Mouse (Mus musculus): Measurements from ENCODE around the gene Mrgprx1. TPM values are rescaled to one million over a fixed set of nuclear protein-coding genes. Genes with fewer than 3 reads are reported as not detected.
A peak's percentile ranks its signal among the peaks of the same experiment; 100 is the strongest.

The Mrgprx1 gene
- total RNA-seq (2014; fragmentation: Nextera tagmentation): not detected in 2 replicates
- total RNA-seq (2017): not detected in 2 replicates

DNA sequence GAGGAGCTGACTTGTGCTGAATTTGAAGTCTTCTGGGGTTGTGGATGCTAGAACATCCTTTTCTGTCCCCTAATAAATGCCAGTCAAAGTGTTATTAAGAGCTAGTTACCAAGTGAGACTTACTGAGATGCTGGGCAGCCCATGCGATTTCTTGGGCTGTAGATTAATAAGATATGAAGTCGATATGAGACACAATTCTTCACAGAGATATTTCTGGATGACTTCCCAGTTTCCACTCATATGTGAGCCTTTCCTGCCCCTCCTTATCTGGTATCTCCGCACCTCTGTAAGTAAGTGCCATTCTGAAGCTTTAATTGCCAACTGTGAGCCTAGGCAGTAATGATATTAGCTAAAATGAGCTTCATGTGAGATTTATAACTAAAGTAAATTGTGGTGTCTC, at the start of gene Mrgprx1:
Gene Mrgprx1, minus strand, starts transcription at position 101 of the 400 bp plus-strand sequence.
- no peak for ATAC-seq (replicated peaks; ENCODE audit: low FRiP score, low TSS enrichment, poor library complexity, severe bottlenecking)

DNA sequence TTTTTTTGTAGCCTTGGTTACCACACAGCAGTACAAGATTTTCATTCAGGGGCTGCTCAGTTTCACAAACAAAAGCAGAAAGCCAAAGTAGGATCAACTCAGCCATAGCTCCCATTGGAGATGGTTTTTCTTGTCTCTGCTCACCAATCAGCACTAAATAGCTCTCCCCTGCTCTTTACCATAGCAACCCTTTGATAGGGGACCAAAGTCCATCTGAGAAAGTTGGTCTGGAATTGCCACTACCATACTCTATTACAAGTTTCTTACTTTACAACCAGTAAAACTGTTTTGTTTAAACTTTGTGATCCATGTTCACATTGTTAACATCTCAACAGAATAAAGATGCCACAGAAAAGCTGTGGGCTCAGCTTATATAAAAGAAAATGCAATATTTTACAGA, 48.1 kb upstream of the Mrgprx1 start:
- no peak for ATAC-seq (replicated peaks; ENCODE audit: low FRiP score, low TSS enrichment, poor library complexity, severe bottlenecking)

DNA sequence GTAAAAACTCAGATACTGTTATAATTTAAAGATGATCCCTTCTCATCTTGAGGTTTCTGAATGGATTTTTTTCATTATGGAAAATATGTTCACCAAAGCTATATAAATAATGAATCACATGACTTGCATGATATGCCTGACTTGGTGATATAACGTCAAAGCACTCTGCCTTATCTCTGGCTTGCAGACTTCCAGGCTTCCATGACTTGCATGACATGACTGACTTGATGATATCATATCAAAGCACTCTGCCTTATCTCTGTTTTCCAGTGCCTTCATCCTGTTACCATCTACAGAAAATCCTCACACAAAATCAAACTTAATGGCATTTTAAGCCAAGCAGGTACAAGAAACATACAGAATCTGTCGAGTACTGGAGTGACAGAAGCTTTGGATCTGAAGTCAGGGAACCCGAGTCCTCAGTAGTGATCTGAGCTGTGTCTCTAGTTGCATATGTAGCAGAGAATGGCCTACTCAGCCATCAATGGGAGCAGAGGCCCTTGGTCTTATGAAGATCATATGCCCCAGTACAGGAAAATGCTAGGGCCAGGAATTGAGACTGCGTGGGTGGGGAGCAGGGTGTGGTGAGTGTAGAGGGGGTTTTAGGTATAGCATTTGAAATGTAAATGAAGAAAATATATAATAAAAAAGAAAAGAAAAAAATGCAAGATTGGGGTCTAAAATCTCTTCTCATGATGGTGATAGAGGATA, 19.2 kb upstream of the Mrgprx1 start:
- 0 out of 2 replicates have a peak, but pooled peaks have one; percentile 57 for ATAC-seq (replicated peaks; ENCODE audit: low FRiP score, low TSS enrichment, poor library complexity, severe bottlenecking)

DNA sequence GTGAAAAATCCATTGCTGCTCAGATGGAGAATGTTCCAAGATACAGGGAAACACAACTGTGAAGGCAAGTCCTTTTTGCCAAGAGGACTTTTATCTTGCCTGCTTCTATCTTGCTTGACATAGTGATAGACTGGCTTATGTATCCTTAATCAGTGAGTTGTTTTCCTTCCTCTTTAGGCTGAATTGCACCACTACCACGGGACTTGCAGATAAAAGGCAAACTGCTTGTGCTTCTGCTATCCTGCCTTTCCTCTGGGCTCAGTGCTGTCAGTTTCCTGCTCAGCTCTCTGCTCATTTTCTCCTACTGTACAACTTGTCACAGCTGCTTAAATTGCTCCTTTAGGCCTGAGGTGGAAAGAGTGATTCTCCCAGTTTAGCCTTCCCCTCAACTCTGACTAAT, 16.6 kb upstream of the Mrgprx1 start:
- ATAC-seq (replicated peaks; ENCODE audit: low FRiP score, low TSS enrichment, poor library complexity, severe bottlenecking): no peak

DNA sequence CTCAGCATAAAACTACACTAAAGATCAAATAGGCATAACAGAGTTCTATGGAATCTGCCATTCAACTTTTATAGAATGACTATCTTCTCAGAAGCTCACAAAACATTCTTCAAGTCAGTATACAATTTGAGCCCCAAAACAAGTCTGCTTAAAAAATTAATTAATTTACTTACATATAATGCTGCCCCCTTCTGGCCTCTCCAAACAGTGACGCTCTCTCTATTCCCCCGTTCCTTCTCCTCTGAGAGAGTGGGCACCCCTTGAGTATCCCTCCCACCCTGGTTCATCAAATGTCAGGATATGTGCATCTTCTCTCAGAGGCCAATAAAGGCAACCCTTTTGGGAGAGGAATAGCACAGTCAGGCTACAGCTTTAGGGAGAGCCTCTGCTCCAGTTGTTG, 9.5 kb downstream of the Mrgprx1 start:
- no peak for ATAC-seq (replicated peaks; ENCODE audit: low FRiP score, low TSS enrichment, poor library complexity, severe bottlenecking)

DNA sequence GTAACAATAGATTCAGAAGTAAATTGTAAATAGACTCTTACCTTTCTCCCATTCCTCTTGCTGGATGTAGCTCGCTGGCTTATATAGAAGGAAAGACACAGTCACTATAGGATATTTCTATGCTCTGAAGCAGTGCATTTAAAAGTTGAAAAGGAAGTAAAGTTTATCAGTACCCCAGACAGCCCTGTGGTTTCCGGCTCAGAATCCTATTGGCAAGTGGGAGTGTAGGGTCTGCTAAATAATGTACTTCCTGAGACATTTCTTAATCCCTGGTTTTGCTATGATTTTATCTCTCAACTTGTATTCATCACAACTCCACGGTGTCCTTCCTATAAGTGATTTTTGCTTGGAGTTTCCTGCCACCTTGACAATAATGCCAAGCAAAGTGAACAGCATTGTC, 31.7 kb downstream of the Mrgprx1 start:
- ATAC-seq (replicated peaks; ENCODE audit: low FRiP score, low TSS enrichment, poor library complexity, severe bottlenecking): no peak

DNA sequence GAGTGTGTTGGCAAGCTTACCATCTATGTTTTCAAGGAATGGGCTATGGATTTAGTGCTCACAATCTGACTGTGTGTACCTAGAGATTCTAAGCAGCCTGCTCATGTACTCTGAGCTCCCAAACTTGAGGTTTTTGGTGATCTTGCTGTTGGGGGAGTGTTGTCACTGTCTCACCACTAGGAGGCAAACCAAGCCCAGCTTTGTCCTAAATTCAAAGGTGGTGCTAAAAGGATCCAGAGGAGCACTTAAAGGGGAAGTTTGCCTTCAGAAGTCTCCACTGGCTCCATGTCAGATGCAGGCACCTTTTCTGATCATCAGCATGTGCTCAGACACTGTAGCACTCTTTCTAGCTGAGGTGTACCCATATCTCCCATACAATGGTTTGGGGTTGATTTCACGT, 40.6 kb downstream of the Mrgprx1 start:
- ATAC-seq (replicated peaks; ENCODE audit: low FRiP score, low TSS enrichment, poor library complexity, severe bottlenecking): peak; percentile 78; the same call in 1 of the 2 replicates

DNA sequence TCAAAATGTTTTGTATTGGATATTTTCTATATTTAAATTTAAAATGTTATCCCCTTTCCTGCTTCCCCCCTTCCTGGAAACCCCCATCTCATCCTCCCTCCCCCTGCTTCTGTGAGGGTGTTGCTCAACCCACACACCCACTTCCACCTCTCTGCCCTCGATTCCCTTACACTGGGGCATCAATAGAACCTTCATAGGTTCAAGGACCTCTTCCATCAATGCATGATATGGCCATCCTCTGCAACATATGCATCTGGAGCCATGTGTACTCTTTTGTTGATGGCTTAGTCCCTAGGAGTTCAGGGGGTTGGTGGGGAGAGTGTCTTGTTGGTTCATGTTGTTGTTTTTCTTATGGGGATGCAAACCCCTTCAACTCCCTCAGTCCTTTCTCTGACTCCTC, 45.4 kb downstream of the Mrgprx1 start, which contains the start of gene Mrgpra4:
Gene Mrgpra4, minus strand, starts transcription at position 101 of the 400 bp plus-strand sequence.
- ATAC-seq (replicated peaks; ENCODE audit: low FRiP score, low TSS enrichment, poor library complexity, severe bottlenecking): no peak

Other genes with a start within 250 kb of the Mrgprx1 start
- not detected in 2 replicates for gene Mrgpra4, start 45.5 kb downstream of the Mrgprx1 start, total RNA-seq (2014; fragmentation: Nextera tagmentation)
- not detected in 2 replicates for gene Mrgpra4, start 45.5 kb downstream of the Mrgprx1 start, total RNA-seq (2017)
- gene Mrgprb5, start 141.4 kb upstream of the Mrgprx1 start, total RNA-seq (2014; fragmentation: Nextera tagmentation): not detected in 2 replicates
- gene Mrgprb5, start 141.4 kb upstream of the Mrgprx1 start, total RNA-seq (2017): not detected in 2 replicates
- gene Mrgprb4, start 171.7 kb upstream of the Mrgprx1 start, total RNA-seq (2014; fragmentation: Nextera tagmentation): not detected in 2 replicates
- gene Mrgprb4, start 171.7 kb upstream of the Mrgprx1 start, total RNA-seq (2017): not detected in 2 replicates

All from megakaryocyte-erythroid progenitor cell, adult 5-6 weeks (primary cell).